ENCODE assay signal across 13 mouse cellular contexts in the genomic region with DNA sequence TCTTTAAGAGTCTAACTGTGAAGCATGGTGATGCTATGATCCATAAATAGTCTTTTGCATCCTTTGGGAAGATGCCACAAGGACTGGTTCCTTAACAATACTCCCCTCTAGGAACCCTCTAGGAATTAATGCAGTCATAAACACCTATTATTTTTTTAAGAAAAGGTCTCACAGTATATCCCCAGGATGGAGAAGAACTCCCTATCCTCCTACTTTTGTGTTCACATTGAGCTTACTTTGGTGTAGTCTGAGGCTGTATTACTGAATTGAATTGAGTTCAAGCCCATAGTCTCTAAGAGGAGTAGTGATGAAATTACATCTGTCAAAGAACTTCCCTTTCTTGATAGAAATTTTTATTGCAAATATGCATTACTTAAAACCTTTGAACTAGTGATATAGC. TPM values are rescaled to one million over a fixed set of nuclear protein-coding genes. Genes with fewer than 3 reads are reported as not detected.
"Had no signal": no experiment of that assay in that cellular context is flagged by ENCODE, and none has a peak within 500 bp of the region (broad histone marks: within the 10 kb centered on the region; RNA-seq: fewer than 3 reads in every experiment).

A gene (minus strand): TSS at position 101 of the 400 bp plus-strand sequence.

- DNase-seq: retina, postnatal 1 day; right cerebral cortex, adult 18-20 months; right cerebral cortex, postnatal 14 days; right cerebral cortex, postnatal 25 days; right cerebral cortex, postnatal 4 days; spleen, adult 18-20 months; thymus, adult 18-20 months; thymus, adult 2 months; thymus, postnatal 14 days; thymus, postnatal 25 days; thymus, postnatal 36 days; thymus, postnatal 4 days had no signal

RNA-seq across cellular contexts. Expression of the gene that starts here (rescaled TPM):
- total RNA-seq: neutrophil, adult 5-6 weeks had no signal
